Mouse (Mus musculus) ovary, postnatal 36 days (tissue): ENCODE measurements at regions not wholly inside any gene's neighbourhood (a gene's known extent, or its start where the extent isn't known, plus 50 kb on each side); places are given as distances from the start of the nearest gene placed in this dataset.
"Not testable (repeated sequence)": the region's sequence is repeated elsewhere in the genome, so short reads cannot be mapped to it uniquely, and the experiment has no call there.

ENCODE experiments used
- DNase-seq: peaks from one replicate; pipeline ENCODE4 v3.0.0; 2022; ENCODE audit warnings: low spot score, mixed read lengths

DNA sequence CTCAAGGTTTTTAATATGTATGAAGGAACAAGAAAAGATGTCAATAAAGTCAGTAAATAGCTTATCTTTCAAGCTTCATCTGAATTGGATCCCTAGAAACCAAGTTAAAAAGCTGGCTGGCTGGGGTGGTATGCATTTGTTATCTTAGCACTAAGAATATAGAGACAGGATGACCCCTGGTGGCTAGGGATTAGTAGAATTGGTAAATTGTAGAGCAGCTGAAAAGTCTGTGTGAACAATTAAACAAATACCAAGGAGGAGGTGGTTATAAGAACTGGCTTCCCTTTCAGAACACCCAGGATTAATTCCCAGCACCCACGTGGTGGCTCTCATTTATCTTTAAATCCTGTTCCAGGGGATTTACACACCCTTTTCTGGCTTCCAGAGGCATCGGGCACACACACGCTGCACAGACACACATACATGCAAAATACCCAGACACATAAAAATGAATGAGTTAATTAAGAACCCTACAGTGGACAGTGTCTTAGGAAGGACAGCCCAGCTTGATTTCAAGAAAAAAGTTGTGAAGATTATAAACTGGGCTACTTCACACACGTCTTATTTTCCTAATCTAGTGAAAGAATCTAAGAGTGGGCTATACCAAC lies 170.5 kb downstream of the Pdzph1 start:
- no peak for DNase-seq

DNA sequence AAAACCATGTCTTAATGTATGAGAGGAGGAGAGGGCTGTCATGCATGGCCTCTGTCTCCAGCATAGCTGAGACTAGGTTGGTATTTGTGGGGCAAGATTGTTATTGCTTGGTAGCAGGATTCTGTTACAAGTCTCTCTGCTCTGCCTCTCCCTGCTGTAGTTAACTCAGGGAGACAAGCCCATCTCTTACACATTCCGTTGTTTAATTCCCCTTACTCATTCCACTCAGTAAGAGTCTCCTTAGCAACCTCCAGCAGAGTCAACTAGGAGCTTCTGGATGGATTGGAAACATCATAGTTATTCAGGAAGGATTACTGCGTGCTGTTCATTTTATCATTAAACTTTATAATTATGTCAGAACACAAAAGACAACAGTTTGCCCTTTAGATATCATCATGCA lies 171.8 kb downstream of the Pdzph1 start:
- DNase-seq = no peak

DNA sequence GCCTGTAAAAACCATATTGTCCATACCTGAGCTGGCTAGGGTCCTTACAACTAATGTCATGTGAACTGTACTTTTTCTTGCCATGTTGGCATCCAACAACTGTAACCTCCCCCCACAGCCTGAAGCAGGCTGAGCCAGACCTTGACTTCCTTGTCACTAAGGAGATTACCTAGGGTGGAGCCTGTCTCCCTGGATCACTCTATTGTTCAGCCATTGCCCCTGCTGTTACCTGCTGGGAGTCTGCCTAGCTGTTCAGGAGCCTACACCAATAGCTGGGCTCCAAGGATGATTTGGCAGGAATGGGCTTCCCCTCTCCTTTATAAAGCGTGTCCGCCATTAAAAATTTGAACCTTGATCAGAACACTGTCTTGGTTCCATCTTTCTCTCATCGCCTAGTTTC lies 215.7 kb downstream of the Pdzph1 start:
- not testable (repeated sequence) for DNase-seq

DNA sequence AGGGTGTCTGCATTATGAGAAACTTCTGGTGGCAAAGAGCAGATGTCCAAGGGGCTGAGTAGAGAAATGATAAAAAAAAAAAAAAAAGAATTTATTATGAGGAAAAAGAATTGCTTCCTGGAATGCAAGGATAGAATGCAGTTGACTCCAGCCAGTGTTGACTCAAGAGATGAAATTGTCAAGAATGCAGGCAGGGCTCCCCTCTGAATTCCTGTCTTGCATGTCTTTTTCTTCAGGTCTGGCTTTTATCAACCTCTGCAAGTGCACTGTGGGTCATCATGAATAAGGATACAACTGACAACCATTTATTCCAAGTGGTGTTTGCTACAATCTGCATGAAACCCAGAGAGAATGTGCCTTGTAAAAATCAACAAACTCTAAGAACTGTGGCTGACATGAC lies 217.6 kb downstream of the Pdzph1 start:
- DNase-seq = no peak

DNA sequence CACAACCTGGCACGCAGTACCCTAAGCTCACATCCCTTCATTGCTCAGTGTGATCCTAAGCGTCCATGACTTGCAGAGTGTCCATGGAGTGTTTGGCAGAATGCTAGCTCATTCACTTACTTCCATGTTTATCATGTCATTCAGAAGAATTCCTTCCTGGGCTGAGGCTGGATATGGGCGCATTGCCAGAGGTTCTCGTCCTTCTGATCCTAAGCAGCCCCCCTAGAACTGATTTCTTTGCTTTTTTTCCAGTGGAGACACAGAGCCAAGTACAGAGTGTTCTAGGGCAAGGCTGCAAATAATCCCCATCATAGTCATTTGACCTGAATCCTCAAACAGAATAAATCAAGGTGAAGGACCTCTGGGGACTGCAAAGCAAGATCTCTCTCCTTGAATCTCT lies 226.0 kb downstream of the Pdzph1 start:
- DNase-seq = peak; percentile 54

DNA sequence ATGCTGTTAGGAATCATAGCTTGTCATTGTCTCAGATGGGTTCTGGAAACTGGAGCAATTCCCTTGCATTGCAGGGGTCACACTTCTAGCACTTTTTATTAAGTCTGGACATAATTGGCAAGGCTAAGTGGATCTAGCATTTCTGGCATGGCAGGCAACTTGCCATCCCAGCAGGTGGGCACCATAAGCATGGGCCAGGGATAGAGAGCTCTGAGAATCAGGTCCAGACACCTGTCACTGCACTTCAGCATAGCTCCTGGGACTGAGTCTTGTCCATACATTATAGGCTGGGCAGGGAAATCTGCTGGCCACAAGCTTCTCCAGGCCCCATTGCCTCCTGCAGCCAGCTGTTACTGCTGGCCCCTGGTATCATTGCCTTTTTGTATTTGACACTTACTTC lies 242.2 kb downstream of the Pdzph1 start:
- DNase-seq = no peak

DNA sequence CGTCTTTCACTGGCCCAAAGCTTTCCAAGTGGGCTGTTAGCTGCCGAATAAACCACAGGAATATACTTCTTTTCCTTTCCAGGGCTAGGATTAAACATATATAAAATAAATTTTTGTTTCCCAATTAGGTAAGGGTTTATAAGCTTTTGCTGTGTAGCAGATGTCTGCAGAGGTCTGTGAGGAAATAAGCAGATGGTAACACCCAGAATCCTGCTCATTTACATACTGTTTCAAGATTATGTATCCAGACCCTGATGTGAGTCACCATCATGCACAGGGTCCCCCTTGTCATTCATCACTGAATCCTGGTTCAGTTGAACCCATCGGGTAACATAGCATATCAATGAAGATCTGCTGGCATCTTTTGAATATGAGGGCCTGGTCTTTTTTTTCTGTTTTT lies 242.9 kb downstream of the Pdzph1 start:
- DNase-seq = no peak

DNA sequence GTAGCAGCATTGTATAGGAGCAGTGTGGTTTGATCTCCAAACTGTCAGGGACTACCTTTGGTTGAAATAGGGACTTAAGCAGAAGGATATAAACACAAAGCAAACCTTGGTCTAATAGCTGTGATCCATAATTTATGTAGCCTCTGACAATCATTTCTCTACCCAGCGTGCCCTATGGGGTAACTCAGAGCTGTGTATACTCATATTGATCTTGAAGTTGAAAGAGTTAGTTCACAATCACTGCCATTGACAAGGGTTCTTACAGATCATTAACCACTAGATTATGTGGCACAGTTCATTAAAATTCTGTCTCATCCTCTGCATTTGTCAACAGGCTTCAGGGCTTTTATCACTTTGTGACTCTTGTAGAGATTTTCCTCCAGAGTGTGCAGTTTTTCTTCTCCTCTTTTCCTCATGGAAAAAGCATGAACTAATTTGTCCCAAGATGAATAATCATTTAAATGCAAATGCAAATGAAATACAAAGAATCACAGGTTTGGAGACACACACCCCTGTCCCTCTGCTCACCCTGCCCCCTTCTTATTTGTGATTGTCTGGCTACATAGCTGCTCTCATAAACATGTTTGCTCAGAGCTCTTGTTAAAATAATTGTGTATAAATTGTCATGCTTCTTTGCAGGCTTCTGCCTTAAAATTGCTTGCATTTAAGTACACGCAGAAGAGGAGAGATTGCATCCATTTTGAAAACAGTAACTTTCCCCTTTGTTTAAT lies 280.3 kb downstream of the Pdzph1 start:
- DNase-seq = no peak

DNA sequence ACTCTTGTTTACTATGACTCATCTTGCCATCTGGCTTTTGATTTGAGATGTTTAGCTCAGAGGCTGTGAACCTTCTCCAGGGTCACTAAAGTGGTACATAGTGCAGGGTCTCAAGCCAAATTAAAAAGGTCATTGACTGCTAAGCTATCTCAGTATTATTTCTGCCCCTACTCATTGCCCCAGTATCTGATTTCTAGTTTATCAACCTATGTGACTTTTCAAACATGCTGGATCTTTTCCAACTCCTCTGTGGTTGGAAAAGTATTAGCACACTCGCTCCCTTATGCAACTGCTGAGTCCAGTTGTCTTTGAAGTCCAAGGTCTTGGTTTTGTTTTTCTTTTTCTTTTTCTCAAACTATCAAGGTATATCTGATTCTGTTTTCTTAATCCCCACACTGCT lies 301.0 kb downstream of the Pdzph1 start:
- DNase-seq = no peak

DNA sequence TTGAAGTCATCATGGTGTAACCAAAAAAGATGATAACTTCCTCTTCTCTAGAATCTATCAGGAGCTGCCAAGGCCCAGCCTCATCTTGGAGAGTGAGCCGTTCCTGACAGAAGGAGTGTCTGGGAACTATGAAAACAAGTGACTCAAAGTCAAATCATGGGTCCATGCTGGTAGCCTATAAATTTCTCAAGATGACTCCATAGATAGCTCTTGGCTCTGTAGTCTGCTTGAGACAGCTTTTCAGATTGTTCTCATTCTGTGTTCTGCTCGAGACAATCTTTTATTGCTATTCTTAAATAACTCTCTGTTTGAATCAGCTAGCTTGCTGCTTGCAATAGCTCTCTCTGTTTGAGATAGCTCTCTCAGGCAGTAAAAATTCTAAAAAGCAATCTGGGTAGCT lies 318.9 kb downstream of the Pdzph1 start:
- DNase-seq = no peak

DNA sequence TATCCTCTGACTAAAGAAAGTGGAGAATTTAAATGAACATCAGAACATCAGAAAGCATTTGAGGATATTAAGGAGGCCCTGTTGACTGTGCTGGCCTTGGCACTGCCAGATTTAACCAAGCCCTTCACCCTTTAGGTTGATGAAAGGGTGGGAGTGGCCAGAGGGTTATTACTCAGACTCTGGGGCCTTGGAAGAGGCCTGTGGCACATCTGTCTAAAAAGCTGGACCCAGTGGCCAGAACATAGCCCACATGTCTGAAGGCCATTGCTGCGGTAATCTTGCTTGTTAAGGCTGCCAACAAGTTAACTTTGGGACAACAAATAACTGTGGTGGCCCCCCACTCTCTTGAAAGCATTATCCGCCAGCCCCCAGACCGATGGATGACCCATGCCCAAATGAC lies 323.1 kb downstream of the Pdzph1 start:
- no peak for DNase-seq

DNA sequence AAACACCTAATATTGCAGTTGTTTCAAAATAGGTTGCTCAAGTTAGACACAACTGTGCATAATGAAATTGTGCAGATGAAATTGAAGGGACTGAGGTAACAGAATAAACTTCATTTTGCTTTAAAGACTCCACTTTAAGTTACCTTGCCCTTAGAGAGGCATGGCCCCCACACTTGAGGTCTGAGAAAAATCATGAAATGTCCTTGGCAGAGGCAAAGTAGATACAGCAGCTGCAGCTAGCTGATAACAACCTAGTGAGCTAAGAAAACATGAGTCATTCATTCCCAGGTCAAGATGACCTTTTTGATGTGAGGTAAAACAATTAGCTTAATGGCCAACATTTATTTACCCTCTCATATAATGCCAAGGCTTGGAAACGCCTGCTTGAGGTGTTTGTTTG lies 347.4 kb downstream of the Pdzph1 start:
- DNase-seq = no peak

DNA sequence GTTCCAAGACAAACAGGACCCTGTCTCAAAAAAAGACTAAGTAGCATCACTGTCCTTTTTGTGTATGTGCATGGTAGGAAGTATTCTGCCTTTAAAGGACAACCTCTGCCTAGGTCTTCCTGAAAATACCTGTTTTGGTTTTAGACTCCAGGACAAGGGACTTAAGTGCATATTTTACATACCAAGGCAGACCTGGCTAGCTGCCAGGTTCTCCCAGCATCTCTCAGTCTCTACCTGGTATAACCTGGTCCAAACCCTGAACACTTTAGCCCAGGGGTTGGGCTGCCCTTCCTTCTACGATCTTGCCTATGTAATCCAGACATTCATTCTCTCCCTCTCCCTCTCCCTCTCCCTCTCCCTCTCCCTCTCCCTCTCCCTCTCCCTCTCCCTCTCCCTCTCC lies 348.9 kb downstream of the Pdzph1 start:
- no peak for DNase-seq

DNA sequence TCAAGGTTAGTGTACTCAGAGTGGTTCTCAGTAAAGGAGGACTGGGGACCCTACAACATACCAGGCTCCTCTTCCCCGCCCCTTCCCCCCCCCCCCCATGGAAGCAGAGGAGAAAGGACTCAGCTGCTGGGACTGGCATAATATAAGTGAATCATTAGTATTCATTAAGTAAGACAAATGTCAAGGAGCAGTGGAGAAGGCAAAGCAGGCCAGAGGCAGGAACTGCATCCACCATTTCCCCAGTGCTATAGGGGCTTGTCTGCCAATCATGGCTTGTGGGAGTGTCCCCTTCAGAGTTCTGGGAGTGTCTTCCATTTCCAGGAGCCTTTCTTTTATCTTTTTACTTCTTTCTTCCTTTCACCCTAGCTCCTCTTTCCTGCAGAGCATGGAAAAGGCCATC lies 392.3 kb downstream of the Pdzph1 start:
- DNase-seq = no peak

DNA sequence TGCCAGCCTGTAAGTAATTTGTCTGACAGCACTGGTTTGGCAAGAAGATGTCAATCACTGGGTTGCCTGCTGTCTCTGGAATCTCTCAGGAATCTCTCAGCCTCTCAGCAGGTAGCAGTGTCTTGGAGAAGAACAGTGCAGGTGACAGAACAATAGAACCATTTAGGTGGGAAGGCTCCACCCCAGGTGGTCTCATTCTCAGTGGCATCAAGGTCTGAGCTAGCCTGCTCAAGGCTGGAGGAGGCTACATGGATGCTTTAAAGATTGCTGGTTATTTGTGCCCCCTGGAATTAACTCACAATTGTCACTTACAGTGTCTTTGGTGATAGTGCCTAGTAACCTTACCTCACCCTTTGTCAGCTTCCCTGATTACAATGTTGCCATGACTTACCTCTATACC lies 394.5 kb downstream of the Pdzph1 start:
- DNase-seq = no peak

DNA sequence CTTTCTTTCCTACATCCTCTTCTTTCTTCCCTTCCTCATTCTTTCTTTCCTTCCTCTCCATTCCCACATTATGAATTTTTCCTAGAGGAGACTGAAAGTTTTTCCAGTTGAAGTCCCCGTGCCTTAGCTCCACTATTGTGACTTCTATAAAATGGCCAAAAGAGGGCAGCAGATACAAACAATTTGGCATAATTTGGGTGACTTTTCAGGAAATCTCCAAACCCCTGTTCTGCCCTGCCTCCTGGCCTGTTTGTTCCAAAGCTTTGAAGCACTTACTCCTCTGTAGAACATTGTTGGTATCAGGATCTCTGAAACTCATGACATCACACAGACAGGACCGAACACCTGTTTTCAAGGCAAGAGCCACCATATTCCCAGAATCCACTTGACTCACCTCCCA lies 403.2 kb downstream of the Pdzph1 start:
- no peak for DNase-seq

DNA sequence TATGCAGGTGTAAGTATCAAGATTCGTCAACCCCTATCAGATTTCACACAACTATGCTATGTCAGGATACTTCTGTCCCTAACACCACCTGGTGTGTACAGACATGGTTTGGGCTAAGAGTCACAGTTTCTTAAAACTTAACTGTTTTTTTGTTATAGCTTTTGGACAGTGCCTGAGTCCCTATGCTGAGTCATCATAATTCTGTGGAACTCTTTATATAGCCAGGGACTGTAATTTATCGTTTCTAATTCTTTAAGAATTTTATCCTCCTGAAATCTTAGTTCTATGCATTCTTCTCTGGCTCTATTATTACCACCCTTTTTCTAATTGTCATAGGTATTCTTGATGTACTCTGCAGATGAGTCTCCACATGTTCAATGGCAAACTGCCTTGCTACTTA lies 418.3 kb downstream of the Pdzph1 start:
- DNase-seq = no peak
